Mouse (Mus musculus): ENCODE measurements around the gene Trim7. TPM values are rescaled to one million over a fixed set of nuclear protein-coding genes. Genes with fewer than 3 reads are reported as not detected.
"Not testable (repeated sequence)": the region's sequence is repeated elsewhere in the genome, so short reads cannot be mapped to it uniquely, and the experiment has no call there.

Gene Trim7
- polyA plus RNA-seq, 1 experiment from 2014 or later: 9.5 TPM

DNA sequence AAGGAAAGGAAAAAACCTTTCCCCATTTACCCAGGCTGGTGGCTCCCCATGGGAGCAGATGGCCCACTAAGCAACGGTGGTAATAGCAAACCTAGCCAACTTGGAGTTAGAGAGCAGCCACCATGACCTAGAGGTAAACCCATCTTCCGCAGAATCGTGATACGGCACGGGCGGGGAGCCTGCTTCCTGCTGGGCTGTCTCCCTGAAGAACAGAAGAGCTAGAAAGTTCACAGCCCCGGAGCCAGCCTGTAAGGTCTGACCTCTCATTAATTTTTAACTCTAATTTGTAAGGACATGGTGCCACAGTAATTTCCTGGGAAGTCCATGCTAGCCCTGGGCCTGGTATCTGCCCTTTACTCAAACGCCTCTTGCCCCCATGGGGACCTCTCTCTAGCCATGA, 35.0 kb upstream of the Trim7 start:
- no peak for TF ChIP-seq CTCF (IDR thresholded peaks at IDR 0.05)
- ChIA-PET POLR2A (no interaction called here), CTCF (interaction anchor here (1.2 to 3.1 kb wide), 3 partner anchors 47 to 68 kb away, joined by 4 to 34 read pairs (median 5); no protein-coding TSS in a partner anchor)
- in situ Hi-C loops (cut with MboI; ENCODE audit: low pct_unique_long_range_greater_than_20kb): no loop called here
- no peaks in the 10 kb centered on the region for H3K27me3 ChIP-seq
- DNase-seq (ENCODE audit: low read depth, low spot score) (no peak), ATAC-seq (no peak)

GRCm38 (mm10) chr11:48791894-48792293, 34.0 kb upstream of the Trim7 start:
- H3K27me3 ChIP-seq; POLR2A ChIA-PET; DNase-seq (ENCODE audit: low read depth, low spot score); in situ Hi-C loops (cut with MboI; ENCODE audit: low pct_unique_long_range_greater_than_20kb); ATAC-seq: not testable (repeated sequence)
- CTCF ChIA-PET: interaction anchor here (1.0 to 1.5 kb wide), 6 partner anchors 11 to 316 kb away, joined by 3 to 4 read pairs (median 3); no protein-coding TSS in a partner anchor

GRCm38 (mm10) chr11:48793184-48793583, 32.8 kb upstream of the Trim7 start:
- in situ Hi-C loops (cut with MboI; ENCODE audit: low pct_unique_long_range_greater_than_20kb): no loop called here
- ChIA-PET CTCF (interaction anchor here (1.1 to 2.4 kb wide), 4 partner anchors 12 to 66 kb away, joined by 3 to 19 read pairs (median 4); partner anchors contain the start of gene Trim7), POLR2A (no interaction called here)
- DNase-seq (ENCODE audit: low read depth, low spot score) (no peak), ATAC-seq (no peak)
- no peak for TF ChIP-seq CTCF (IDR thresholded peaks at IDR 0.05)
- H3K27me3 ChIP-seq: no peaks in the 10 kb centered on the region

GRCm38 (mm10) chr11:48795221-48795620, 30.7 kb upstream of the Trim7 start:
- ChIA-PET CTCF (interaction anchor here (0.7 to 2.4 kb wide), 5 partner anchors 22 to 297 kb away, joined by 3 to 19 read pairs (median 7); no protein-coding TSS in a partner anchor), POLR2A (no interaction called here)
- in situ Hi-C loops (cut with MboI; ENCODE audit: low pct_unique_long_range_greater_than_20kb): loop anchor here (5.0 kb wide), 2 partner anchors 62 to 302 kb away; no protein-coding TSS in a partner anchor
- DNase-seq (ENCODE audit: low read depth, low spot score): no peak
- no peak for ATAC-seq
- H3K27me3 ChIP-seq: no peaks in the 10 kb centered on the region
- TF ChIP-seq CTCF (IDR thresholded peaks at IDR 0.05): no peak

DNA sequence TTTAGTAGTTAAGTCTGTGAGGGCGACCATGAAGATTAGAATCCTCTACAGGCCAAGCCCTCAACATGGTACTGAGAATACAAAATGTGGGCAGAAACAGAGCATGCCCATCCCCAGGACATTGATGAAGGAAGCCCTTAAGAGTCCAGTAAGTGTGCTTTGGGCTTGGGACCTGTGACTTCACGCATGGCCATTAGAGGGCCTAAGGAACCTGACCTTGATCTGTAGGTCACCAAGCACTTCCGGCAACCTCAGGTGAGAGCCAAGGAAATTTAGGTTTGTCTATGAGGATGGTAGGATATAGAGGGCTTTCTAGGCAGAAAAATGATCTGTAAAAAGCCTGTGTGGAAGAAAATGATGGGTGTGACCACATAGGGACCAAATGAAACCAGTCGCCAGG, 29.6 kb upstream of the Trim7 start:
- in situ Hi-C loops (cut with MboI; ENCODE audit: low pct_unique_long_range_greater_than_20kb): loop anchor here (5.0 kb wide), 2 partner anchors 61 to 301 kb away; no protein-coding TSS in a partner anchor

GRCm38 (mm10) chr11:48797287-48797686, 28.7 kb upstream of the Trim7 start:
- TF ChIP-seq CTCF (IDR thresholded peaks at IDR 0.05): no peak
- no peak for ATAC-seq
- no peaks in the 10 kb centered on the region for H3K27me3 ChIP-seq
- CTCF ChIA-PET: no interaction called here
- POLR2A ChIA-PET: interaction anchor here (0.9 kb wide), 1 partner anchor 9 kb away, joined by 6 read pairs; no protein-coding TSS in a partner anchor
- in situ Hi-C loops (cut with MboI; ENCODE audit: low pct_unique_long_range_greater_than_20kb): loop anchor here (5.0 kb wide), 2 partner anchors 60 to 300 kb away; no protein-coding TSS in a partner anchor
- no peak for DNase-seq (ENCODE audit: low read depth, low spot score)

More for the DNA sequence above, 29.6 kb upstream of the Trim7 start:
- DNase-seq (ENCODE audit: low read depth, low spot score): no peak
- no peak for ATAC-seq
- ChIA-PET CTCF (no interaction called here), POLR2A (no interaction called here)
- no peaks in the 10 kb centered on the region for H3K27me3 ChIP-seq
- no peak for TF ChIP-seq CTCF (IDR thresholded peaks at IDR 0.05)

- ATAC-seq (no peak), DNase-seq (ENCODE audit: low read depth, low spot score) (no peak)
- ChIA-PET CTCF (interaction anchor here (0.9 to 1.1 kb wide), 2 partner anchors 10 to 60 kb away, joined by 3 read pairs; no protein-coding TSS in a partner anchor), POLR2A (interaction anchor here (0.9 to 1.0 kb wide), 2 partner anchors 60 to 469 kb away, joined by 3 read pairs; no protein-coding TSS in a partner anchor)
- H3K27me3 ChIP-seq: no peaks in the 10 kb centered on the region
- TF ChIP-seq CTCF (IDR thresholded peaks at IDR 0.05): no peak
- in situ Hi-C loops (cut with MboI; ENCODE audit: low pct_unique_long_range_greater_than_20kb): loop anchor here (5.0 kb wide), 2 partner anchors 59 to 299 kb away; no protein-coding TSS in a partner anchor
Measured at GRCm38 (mm10) chr11:48798308-48798707, 27.6 kb upstream of the Trim7 start.

DNA sequence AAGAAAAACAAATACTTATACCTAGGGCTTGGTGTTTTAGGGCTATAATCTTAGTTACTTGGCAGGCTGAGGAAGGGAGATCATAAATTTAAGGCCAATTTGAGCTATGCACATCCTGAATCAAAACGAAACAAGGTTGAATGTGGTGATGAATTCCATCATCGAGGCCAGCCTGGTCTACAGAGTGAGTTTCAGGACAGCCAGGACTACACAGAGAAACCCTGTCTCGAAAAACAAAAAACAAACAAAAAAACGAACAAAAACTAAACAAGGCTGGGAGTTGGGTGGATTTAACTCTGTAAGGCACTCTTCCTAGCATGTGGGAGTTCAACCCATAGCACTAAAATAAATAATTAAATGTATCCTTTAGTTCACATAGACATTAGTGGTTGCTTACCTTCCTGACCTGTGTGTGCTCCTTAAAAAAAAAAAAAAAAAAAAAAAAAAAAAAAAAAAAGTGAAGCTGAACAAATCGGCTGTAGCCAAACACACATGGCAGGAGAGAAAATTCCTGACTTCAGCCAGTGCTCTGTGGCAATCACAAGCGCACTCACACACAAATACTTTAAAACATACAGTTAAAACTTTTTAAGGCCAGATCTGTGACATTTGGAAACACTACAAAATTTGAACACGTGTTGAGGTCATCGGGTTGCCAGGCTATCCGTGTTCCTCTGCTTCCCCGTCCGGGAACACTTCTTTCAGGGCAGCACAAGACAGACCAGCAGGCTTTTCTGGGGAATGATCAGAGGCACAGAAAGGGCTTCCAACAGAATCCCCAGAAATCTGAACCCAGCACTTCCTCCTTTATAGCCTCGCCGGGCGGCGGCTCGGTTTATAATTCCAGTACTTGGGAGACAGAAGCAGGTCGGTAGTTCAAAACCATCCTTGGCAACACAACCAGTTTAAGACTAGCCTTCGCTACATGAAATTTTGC, 26.7 kb upstream of the Trim7 start:
- no peak for TF ChIP-seq CTCF (IDR thresholded peaks at IDR 0.05)
- H3K27me3 ChIP-seq: no peaks in the 10 kb centered on the region
- ATAC-seq (peak; percentile 46), DNase-seq (ENCODE audit: low read depth, low spot score) (no peak)
- CTCF ChIA-PET: interaction anchor here (0.9 to 1.1 kb wide), 3 partner anchors 11 to 59 kb away, joined by 3 read pairs; no protein-coding TSS in a partner anchor
- in situ Hi-C loops (cut with MboI; ENCODE audit: low pct_unique_long_range_greater_than_20kb): loop anchor here (5.0 kb wide), 2 partner anchors 58 to 298 kb away; no protein-coding TSS in a partner anchor
- POLR2A ChIA-PET: interaction anchor here (0.6 to 1.1 kb wide), 6 partner anchors 13 to 468 kb away, joined by 3 to 4 read pairs (median 4); no protein-coding TSS in a partner anchor

- peak; percentile 91 for ATAC-seq
- TF ChIP-seq CTCF (IDR thresholded peaks at IDR 0.05): no peak
- POLR2A ChIA-PET: interaction anchor here (0.6 to 1.1 kb wide), 4 partner anchors 12 to 63 kb away, joined by 3 to 4 read pairs (median 4); no protein-coding TSS in a partner anchor
Measured at GRCm38 (mm10) chr11:48799921-48800701, 25.8 kb upstream of the Trim7 start, which contains the start of gene Rack1. TSS of gene Rack1 (plus strand) at chr11:48800332.

More at GRCm38 (mm10) chr11:48799921-48800701, 25.8 kb upstream of the Trim7 start, which contains the start of gene Rack1:
- DNase-seq (ENCODE audit: low read depth, low spot score): peak; percentile 70
- no peaks in the 10 kb centered on the region for H3K27me3 ChIP-seq
- in situ Hi-C loops (cut with MboI; ENCODE audit: low pct_unique_long_range_greater_than_20kb): loop anchor here (5.0 to 25.0 kb wide), 4 partner anchors 57 to 887 kb away; no protein-coding TSS in a partner anchor
- CTCF ChIA-PET: interaction anchor here (1.0 kb wide), 1 partner anchor 18 kb away, joined by 3 read pairs; no protein-coding TSS in a partner anchor
